Mouse (Mus musculus) lung, embryonic 14.5 days (tissue): ENCODE results near the gene Mmp14. TPM values are rescaled to one million over a fixed set of nuclear protein-coding genes. Genes with fewer than 3 reads are reported as not detected.

Experiments
- ATAC-seq: fragments of 200-750 bp; cut with Nextera tagmentation; 2 replicates; pipeline ENCODE4 v1.8.0; 2017; ENCODE audit warnings: mild to moderate bottlenecking, moderate TSS enrichment, moderate library complexity; ENCODE audit not compliant: insufficient read depth
- DNase-seq: peaks from one replicate; pipeline ENCODE4 v3.0.0-alpha.2; 2015
- H3K27ac ChIP-seq: fragments of 300-500 bp; sonication (generic); 2 replicates; pipeline ENCODE4 v1.5.1; 2014; ENCODE audit warnings: low read depth, mild to moderate bottlenecking, moderate library complexity
- H3K27me3 ChIP-seq: fragments of 300-500 bp; sonication (generic); 2 replicates; pipeline ENCODE4 v1.6.1; 2014; ENCODE audit warnings: low read length, control low read depth; ENCODE audit not compliant: insufficient read depth
- H3K36me3 ChIP-seq: fragments of 300-500 bp; sonication (generic); 2 replicates; pipeline ENCODE4 v1.6.1; 2014; ENCODE audit warnings: control low read depth; ENCODE audit not compliant: insufficient read depth
- H3K4me1 ChIP-seq: fragments of 300-500 bp; sonication (generic); 2 replicates; pipeline ENCODE4 v1.6.1; 2014; ENCODE audit warnings: antibody characterized with exemption, control low read depth; ENCODE audit not compliant: insufficient read depth
- H3K4me2 ChIP-seq: fragments of 300-500 bp; sonication (generic); 2 replicates; pipeline ENCODE4 v1.6.1; 2014; ENCODE audit warnings: mild to moderate bottlenecking
- H3K4me3 ChIP-seq: fragments of 300-500 bp; sonication (generic); 2 replicates; pipeline ENCODE4 v1.5.1; 2014; ENCODE audit warnings: low read depth, low read length
- H3K9ac ChIP-seq: fragments of 300-500 bp; sonication (generic); 2 replicates; pipeline ENCODE4 v1.6.1; 2014
- H3K9me3 ChIP-seq: fragments of 300-500 bp; sonication (generic); 2 replicates; pipeline ENCODE4 v1.6.1; 2016; ENCODE audit warnings: low read depth, low read length, control low read depth
- CTCF ChIP-seq: IDR thresholded peaks from 2 replicates; pipeline ENCODE4 v1.5.1; 2016; ENCODE audit warnings: antibody characterized with exemption, low read depth
- WGBS: fragments of 180-500 bp; shearing (Covaris S2); extraction: QIAGEN DNeasy Blood & Tissue Kit; methylation state at CpG from one replicate; pipeline ENCODE4 v1.1.7; 2014; 5-methylcytosine and 5-hydroxymethylcytosine counted together
- polyA plus RNA-seq: library from polyadenylated mRNA; unstranded; fragments of >200 nt; fragmentation: Nextera tagmentation; extraction: Ambion mirVana; gene quantifications from 2 replicates; pipeline ENCODE4 v1.2.1, GENCODE M21; 2014

Gene Mmp14
- polyA plus RNA-seq, 1 experiment from 2014 or later: 187 TPM

- Histone ChIP-seq H3K27ac (no peak overlapping the region), H3K4me1 (no peaks in the 10 kb centered on the region), H3K9me3 (no peaks in the 10 kb centered on the region), H3K9ac (no peak overlapping the region), H3K27me3 (no peaks in the 10 kb centered on the region), H3K36me3 (no peaks in the 10 kb centered on the region), H3K4me3 (no peak overlapping the region), H3K4me2 (no peak overlapping the region)
- ATAC-seq (no peak), DNase-seq (no peak)
- 52% methylated on average over 3 of the region's 3 CpGs for WGBS
- no peak for TF ChIP-seq CTCF
Measured at GRCm38 (mm10) chr14:54401723-54402122, 29.7 kb upstream of the Mmp14 start.

- peak; percentile 39; the same call in 1 of the 2 replicates for TF ChIP-seq CTCF
- no peak overlapping the region for H3K4me3 ChIP-seq
- no peaks in the 10 kb centered on the region for H3K36me3 ChIP-seq
- ATAC-seq (no peak), DNase-seq (no peak)
- no peaks in the 10 kb centered on the region for H3K27me3 ChIP-seq
- no peaks in the 10 kb centered on the region for H3K9me3 ChIP-seq
- H3K9ac ChIP-seq: no peak overlapping the region
- no peak overlapping the region for H3K4me2 ChIP-seq
- no peak overlapping the region for H3K27ac ChIP-seq
- H3K4me1 ChIP-seq: peaks cover 6% of the 10 kb centered on the region; the same call in 1 of the 2 replicates
- 84% methylated on average over 25 of the region's 25 CpGs for WGBS
Measured at GRCm38 (mm10) chr14:54408336-54409056, 22.9 kb upstream of the Mmp14 start.

GRCm38 (mm10) chr14:54409057-54409645 is 22.3 kb upstream of the Mmp14 start:
- no peak for DNase-seq
- peak overlapping the region; percentile 42; the same call in 1 of the 2 replicates for H3K4me2 ChIP-seq
- H3K27ac ChIP-seq: no peak overlapping the region
- H3K9me3 ChIP-seq: no peaks in the 10 kb centered on the region
- no peak for ATAC-seq
- no peaks in the 10 kb centered on the region for H3K27me3 ChIP-seq
- TF ChIP-seq CTCF: no peak
- H3K4me3 ChIP-seq: no peak overlapping the region
- no peaks in the 10 kb centered on the region for H3K36me3 ChIP-seq
- WGBS: 70% methylated on average over 7 of the region's 7 CpGs
- H3K4me1 ChIP-seq: peaks cover 12% of the 10 kb centered on the region
- H3K9ac ChIP-seq: no peak overlapping the region

GRCm38 (mm10) chr14:54409980-54410810 is 21.2 kb upstream of the Mmp14 start:
- H3K27ac ChIP-seq: peak overlapping the region; percentile 84
- no peak for TF ChIP-seq CTCF
- no peaks in the 10 kb centered on the region for H3K36me3 ChIP-seq
- ATAC-seq (peak; percentile 39; the same call in 1 of the 2 replicates), DNase-seq (peak; percentile 55)
- H3K4me1 ChIP-seq: peaks cover 19% of the 10 kb centered on the region
- H3K4me3 ChIP-seq: no peak overlapping the region
- H3K4me2 ChIP-seq: peak overlapping the region; percentile 42
- no peaks in the 10 kb centered on the region for H3K27me3 ChIP-seq
- peak overlapping the region; percentile 19 for H3K9ac ChIP-seq
- H3K9me3 ChIP-seq: no peaks in the 10 kb centered on the region
- 29% methylated on average over 17 of the region's 17 CpGs for WGBS

- no peak for ATAC-seq
- Histone ChIP-seq H3K4me1 (peaks cover 25% of the 10 kb centered on the region), H3K9ac (no peak overlapping the region), H3K4me2 (no peak overlapping the region), H3K27ac (no peak overlapping the region), H3K27me3 (no peaks in the 10 kb centered on the region), H3K4me3 (no peak overlapping the region), H3K9me3 (no peaks in the 10 kb centered on the region), H3K36me3 (no peaks in the 10 kb centered on the region)
- no peak for DNase-seq
- no peak for TF ChIP-seq CTCF
- WGBS: 67% methylated on average over 9 of the region's 9 CpGs
Measured at GRCm38 (mm10) chr14:54412000-54412576, 19.3 kb upstream of the Mmp14 start.

GRCm38 (mm10) chr14:54412629-54413170 is 18.7 kb upstream of the Mmp14 start:
- Histone ChIP-seq H3K4me1 (peaks cover 31% of the 10 kb centered on the region), H3K9ac (peak overlapping the region; percentile 4; the same call in 1 of the 2 replicates), H3K9me3 (no peaks in the 10 kb centered on the region), H3K36me3 (no peaks in the 10 kb centered on the region), H3K27me3 (no peaks in the 10 kb centered on the region), H3K4me2 (peak overlapping the region; percentile 56; the same call in 1 of the 2 replicates), H3K4me3 (no peak overlapping the region), H3K27ac (no peak overlapping the region)
- ATAC-seq (no peak), DNase-seq (peak; percentile 84)
- TF ChIP-seq CTCF: peak; percentile 91
- 53% methylated on average over 2 of the region's 2 CpGs for WGBS
